Mouse (Mus musculus): ENCODE measurements around the gene Klhl3. TPM values are rescaled to one million over a fixed set of nuclear protein-coding genes. Genes with fewer than 3 reads are reported as not detected.

Gene Klhl3
- polyA plus RNA-seq, 1 experiment, result 0.43 TPM

DNA sequence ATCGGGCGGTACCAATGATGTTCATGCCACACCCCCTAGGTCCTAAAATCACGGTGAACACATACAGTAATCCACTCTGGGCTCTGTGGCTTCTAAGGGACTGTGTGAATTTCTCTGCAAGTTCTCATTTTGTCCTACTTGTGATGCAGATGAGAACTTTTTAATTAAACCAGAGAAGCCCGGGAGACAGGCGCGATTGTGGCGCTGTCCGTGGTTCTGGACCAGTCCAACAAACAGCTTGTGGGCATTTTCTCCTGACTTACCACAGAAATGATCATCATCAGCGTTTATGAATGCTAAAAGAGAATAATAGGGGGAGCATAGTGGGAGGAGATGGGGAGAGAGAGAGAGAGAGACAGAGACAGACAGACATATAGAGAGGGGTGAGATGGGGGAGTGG lies 134.5 kb downstream of the Klhl3 start:
- Histone ChIP-seq H3K4me3 (ENCODE audit: low read depth, low read length) (no peak overlapping the region), H3K4me1 (ENCODE audit: control insufficient read depth, insufficient read depth, insufficient read length, low read length) (no peaks in the 10 kb centered on the region), H3K27ac (ENCODE audit: insufficient read depth, low read depth, low read length) (no peak overlapping the region), H3K27me3 (ENCODE audit: control insufficient read depth, insufficient read depth, low read length) (no peaks in the 10 kb centered on the region; the same call in 1 of the 2 replicates), H3K36me3 (ENCODE audit: control insufficient read depth, insufficient read depth, low read length) (no peaks in the 10 kb centered on the region)
- 32% methylated on average over 9 of the region's 9 CpGs for WGBS
- TF ChIP-seq CTCF (IDR thresholded peaks at IDR 0.05; ENCODE audit: extremely low read depth, insufficient read length, insufficient replicate concordance, low read depth, low read length), result no peak
- no peak for TF ChIP-seq POLR2A (IDR thresholded peaks at IDR 0.05; ENCODE audit: low read depth, low read length)

DNA sequence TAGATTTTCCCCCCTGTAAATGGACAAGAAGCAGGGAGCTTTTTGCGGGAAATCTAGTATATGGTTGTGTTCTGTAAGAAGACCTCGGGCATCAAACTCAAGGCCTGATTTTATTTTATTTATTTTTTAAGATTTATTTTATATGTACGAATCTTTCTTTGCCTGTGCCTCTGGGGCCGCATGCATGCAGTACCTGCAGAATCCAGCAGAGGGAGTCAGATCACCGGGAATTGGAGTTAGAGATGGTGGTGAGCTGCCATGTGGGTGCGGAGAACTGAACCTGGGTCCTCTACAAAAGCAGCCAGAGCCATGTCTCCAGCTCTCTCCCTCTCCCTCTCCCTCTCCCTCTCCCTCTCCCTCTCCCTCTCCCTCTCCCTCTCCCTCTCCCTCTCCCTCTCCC lies 135.7 kb downstream of the Klhl3 start:
- Histone ChIP-seq H3K4me1 (ENCODE audit: control insufficient read depth, insufficient read depth, insufficient read length, low read length) (no peaks in the 10 kb centered on the region), H3K27me3 (ENCODE audit: control insufficient read depth, insufficient read depth, low read length) (no peaks in the 10 kb centered on the region; the same call in 1 of the 2 replicates), H3K4me3 (ENCODE audit: low read depth, low read length) (no peak overlapping the region), H3K27ac (ENCODE audit: insufficient read depth, low read depth, low read length) (no peak overlapping the region), H3K36me3 (ENCODE audit: control insufficient read depth, insufficient read depth, low read length) (no peaks in the 10 kb centered on the region)
- TF ChIP-seq CTCF (IDR thresholded peaks at IDR 0.05; ENCODE audit: extremely low read depth, insufficient read length, insufficient replicate concordance, low read depth, low read length) (no peak), POLR2A (IDR thresholded peaks at IDR 0.05; ENCODE audit: low read depth, low read length) (no peak)
- WGBS, result 85% methylated on average over 6 of the region's 6 CpGs

DNA sequence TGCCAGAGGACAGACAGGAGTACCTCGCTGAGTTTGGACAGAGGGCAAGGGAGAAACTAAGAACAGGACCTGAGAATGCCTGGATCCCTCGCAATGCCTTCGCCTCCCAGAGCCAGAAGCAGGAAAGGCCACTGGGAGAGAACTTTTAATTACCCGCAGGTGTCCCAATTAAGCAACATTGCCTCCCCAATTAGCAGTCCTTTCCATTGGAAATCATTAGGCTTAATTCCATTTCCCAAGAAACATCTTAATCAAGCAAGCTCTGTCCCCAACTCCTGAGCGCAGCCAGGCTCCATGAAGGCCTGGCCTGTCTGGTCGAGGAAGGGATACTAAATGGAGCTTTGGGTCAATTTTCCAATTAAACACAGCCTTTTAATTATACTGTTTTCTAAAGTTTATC lies 147.7 kb downstream of the Klhl3 start:
- TF ChIP-seq POLR2A (IDR thresholded peaks at IDR 0.05; ENCODE audit: low read depth, low read length) (no peak), CTCF (IDR thresholded peaks at IDR 0.05; ENCODE audit: extremely low read depth, insufficient read length, insufficient replicate concordance, low read depth, low read length) (no peak)
- no peak overlapping the region for H3K27ac ChIP-seq (ENCODE audit: insufficient read depth, low read depth, low read length)
- no peak overlapping the region for H3K4me3 ChIP-seq (ENCODE audit: low read depth, low read length)
- 83% methylated on average over 6 of the region's 6 CpGs for WGBS
- no peaks in the 10 kb centered on the region for H3K4me1 ChIP-seq (ENCODE audit: control insufficient read depth, insufficient read depth, insufficient read length, low read length)
- H3K36me3 ChIP-seq (ENCODE audit: control insufficient read depth, insufficient read depth, low read length), result no peaks in the 10 kb centered on the region
- no peaks in the 10 kb centered on the region for H3K27me3 ChIP-seq (ENCODE audit: control insufficient read depth, insufficient read depth, low read length)

DNA sequence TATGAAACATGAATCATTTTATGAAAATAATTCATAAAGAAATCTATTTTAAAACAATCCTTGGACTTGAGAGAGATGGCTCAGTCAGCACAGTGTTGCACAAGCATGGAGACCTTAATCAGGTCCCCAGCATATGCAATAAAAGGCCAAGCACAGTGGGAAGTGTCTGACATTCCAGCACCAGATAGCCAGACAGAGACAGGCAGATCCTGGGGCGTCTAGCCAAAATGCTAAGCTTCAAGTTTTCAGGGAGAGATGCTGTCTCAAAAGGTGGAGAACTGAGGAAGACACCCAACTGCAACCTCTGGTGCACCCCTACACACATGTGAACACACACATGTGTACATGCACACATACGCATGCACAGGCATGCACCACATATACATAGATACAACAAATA lies 153.1 kb downstream of the Klhl3 start:
- H3K36me3 ChIP-seq (ENCODE audit: control insufficient read depth, insufficient read depth, low read length), result no peaks in the 10 kb centered on the region
- WGBS, result 73% methylated on average over 2 of the region's 2 CpGs
- no peaks in the 10 kb centered on the region for H3K4me1 ChIP-seq (ENCODE audit: control insufficient read depth, insufficient read depth, insufficient read length, low read length)
- H3K27me3 ChIP-seq (ENCODE audit: control insufficient read depth, insufficient read depth, low read length), result no peaks in the 10 kb centered on the region
- TF ChIP-seq CTCF (IDR thresholded peaks at IDR 0.05; ENCODE audit: extremely low read depth, insufficient read length, insufficient replicate concordance, low read depth, low read length) (no peak), POLR2A (IDR thresholded peaks at IDR 0.05; ENCODE audit: low read depth, low read length) (no peak)
- no peak overlapping the region for H3K4me3 ChIP-seq (ENCODE audit: low read depth, low read length)
- H3K27ac ChIP-seq (ENCODE audit: insufficient read depth, low read depth, low read length), result no peak overlapping the region

DNA sequence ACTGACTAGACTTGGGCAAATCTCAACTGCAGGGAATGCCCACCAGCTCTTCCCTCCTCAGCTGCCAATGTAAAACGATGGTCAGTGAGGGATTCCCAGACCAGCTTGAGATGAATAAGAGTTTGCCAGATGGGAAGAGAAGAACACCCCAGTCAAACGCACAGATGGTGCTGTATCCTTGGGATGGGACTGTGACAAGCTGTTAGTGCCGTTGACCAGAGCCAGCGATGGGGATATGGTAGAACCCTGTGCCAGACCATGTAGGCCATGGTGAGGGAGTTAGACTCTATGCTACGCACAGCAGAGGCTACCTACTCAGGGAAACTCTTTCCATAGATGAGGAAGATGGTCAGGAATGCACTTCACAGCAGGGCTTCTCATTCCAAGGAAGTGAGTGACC lies 153.6 kb downstream of the Klhl3 start:
- Histone ChIP-seq H3K27me3 (ENCODE audit: control insufficient read depth, insufficient read depth, low read length) (no peaks in the 10 kb centered on the region), H3K4me1 (ENCODE audit: control insufficient read depth, insufficient read depth, insufficient read length, low read length) (no peaks in the 10 kb centered on the region), H3K4me3 (ENCODE audit: low read depth, low read length) (no peak overlapping the region), H3K36me3 (ENCODE audit: control insufficient read depth, insufficient read depth, low read length) (no peaks in the 10 kb centered on the region), H3K27ac (ENCODE audit: insufficient read depth, low read depth, low read length) (no peak overlapping the region)
- TF ChIP-seq POLR2A (IDR thresholded peaks at IDR 0.05; ENCODE audit: low read depth, low read length) (no peak), CTCF (IDR thresholded peaks at IDR 0.05; ENCODE audit: extremely low read depth, insufficient read length, insufficient replicate concordance, low read depth, low read length) (no peak)
- 87% methylated on average over 5 of the region's 5 CpGs for whole genome bisulfite sequencing

Other genes starting within 250 kb of the Klhl3 start
- gene Spock1, start 205.3 kb downstream of the Klhl3 start, polyA plus RNA-seq (2012; rRNA removed), result 0.03 and 0.23 TPM in 2 replicates
- 44.5 and 94.1 TPM in 2 replicates for gene Hnrnpa0, start 15.0 kb upstream of the Klhl3 start, polyA plus RNA-seq (2012; rRNA removed)
- gene Idnk, start 44.1 kb upstream of the Klhl3 start, polyA plus RNA-seq (2012; rRNA removed), result 7.9 and 18.1 TPM in 2 replicates
- 62.3 and 118 TPM in 2 replicates for gene Ubqln1, start 102.1 kb upstream of the Klhl3 start, polyA plus RNA-seq (2012; rRNA removed)
- 0.38 and 1.0 TPM in 2 replicates for gene Gkap1, start 162.1 kb upstream of the Klhl3 start, polyA plus RNA-seq (2012; rRNA removed)
- gene Kif27, start 245.5 kb upstream of the Klhl3 start, polyA plus RNA-seq (2012; rRNA removed), result 0.03 and 0.32 TPM in 2 replicates

Data from small intestine, adult 2 months (tissue).